Mouse (Mus musculus): Measurements from ENCODE around the gene BC024978.
A peak's percentile ranks its signal among the peaks of the same experiment; 100 is the strongest.

- TF ChIP-seq ZC3H11A (IDR thresholded peaks at IDR 0.05; ENCODE audit: low read depth, low read length) (no peak), CTCF (conservative IDR thresholded peaks at IDR 0.05 in 1 of 2, IDR thresholded peaks at IDR 0.05 in 1 of 2; ENCODE audit: low read depth in 2 of 2, low read length in 2 of 2) (peak in 1 of 2 experiments; percentile 68; a peak in 2 of 4 replicates), POLR2A (IDR thresholded peaks at IDR 0.05; ENCODE audit: low read depth, low read length) (no peak), MEF2A (IDR thresholded peaks at IDR 0.05; ENCODE audit: borderline replicate concordance, low read depth, low read length) (no peak), ZKSCAN1 (IDR thresholded peaks at IDR 0.05; ENCODE audit: borderline replicate concordance, low read depth, low read length) (no peak), ZNF384 (IDR thresholded peaks at IDR 0.05; ENCODE audit: low read depth, low read length) (no peak)
These were observed 41.9 kb downstream of the BC024978 start for GRCm38 (mm10) chr7:27237527-27237926.

All from CH12.LX (cell line).